Comparison of ENCODE assay signal across 20 mouse cellular contexts in the genomic region with DNA sequence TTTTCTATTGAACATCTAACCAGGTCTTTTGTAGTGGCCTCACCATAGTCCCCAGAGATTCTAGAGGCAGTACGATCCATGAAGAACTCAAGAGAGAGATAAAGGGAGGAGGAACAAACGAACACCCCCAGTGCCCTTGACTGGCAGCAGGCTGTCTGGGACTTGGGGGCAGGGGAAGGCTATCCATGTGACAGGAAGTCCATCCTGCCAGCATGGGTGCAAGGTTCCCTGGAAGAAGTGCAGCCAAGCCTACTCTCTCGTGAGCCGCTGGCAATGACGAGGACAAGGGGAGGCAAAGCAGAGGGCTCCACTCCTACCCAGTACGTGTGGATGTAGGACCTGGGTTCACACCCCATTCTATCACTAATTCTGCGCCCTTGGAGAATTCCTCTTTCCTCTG. TPM values are rescaled to one million over a fixed set of nuclear protein-coding genes. Genes with fewer than 3 reads are reported as not detected.
DNase-seq lines count a peak whose midpoint lies in the region; ATAC-seq and TF ChIP-seq lines count a peak whose summit lies in the region.
"Had no signal": no experiment of that assay in that cellular context is flagged by ENCODE, and none has a peak within 500 bp of the region (broad histone marks: within the 10 kb centered on the region; RNA-seq: fewer than 3 reads in every experiment).

No protein-coding gene starts in this region.

- WGBS in hindbrain, embryonic 10.5 days: 83% methylated on average over 7 of the region's 7 CpGs
- 72% methylated on average over 7 of the region's 7 CpGs for WGBS in hindbrain, postnatal 0 days

- in situ Hi-C loops in ES-E14 (cut with MboI; ENCODE audit: low sequenced_read_pairs in 2 of 2, unreplicated experiment in 2 of 2): no loop called here

- H3K4me2 ChIP-seq in hindbrain, postnatal 0 days (ENCODE audit: low read depth, low read length): no peak overlapping the region
- H3K4me2 ChIP-seq: embryonic facial prominence, embryonic 12.5 days; hindbrain, embryonic 14.5 days; limb, embryonic 15.5 days; midbrain, embryonic 12.5 days; neural tube, embryonic 15.5 days; stomach, embryonic 15.5 days had no signal

- TF ChIP-seq CTCF in hindbrain, postnatal 0 days (IDR thresholded peaks at IDR 0.05; ENCODE audit: low read depth): no peak

- peaks cover 77% of the 10 kb centered on the region for H3K4me1 ChIP-seq in hindbrain, embryonic 10.5 days (replicated peaks)
- H3K4me1 ChIP-seq in hindbrain, postnatal 0 days (ENCODE audit: insufficient read depth, low read length): no peaks in the 10 kb centered on the region
- no peaks in the 10 kb centered on the region for H3K4me1 ChIP-seq in ES-E14 (ENCODE audit: control insufficient read depth in 2 of 2, insufficient read depth in 2 of 2, low read length in 2 of 2, poor library complexity in 1 of 2)

- no peak overlapping the region for H3K4me3 ChIP-seq in hindbrain, embryonic 10.5 days
- no peak overlapping the region for H3K4me3 ChIP-seq in hindbrain, postnatal 0 days (ENCODE audit: low read length)
- no peak overlapping the region for H3K4me3 ChIP-seq in ES-E14 (ENCODE audit: insufficient read depth in 1 of 2, low read depth in 1 of 2, low read length in 2 of 2, poor library complexity in 1 of 2, severe bottlenecking in 1 of 2)
- H3K4me3 ChIP-seq: embryonic facial prominence, embryonic 12.5 days; left cerebral cortex, adult 2 months; limb, embryonic 15.5 days; midbrain, embryonic 12.5 days; neural tube, embryonic 15.5 days; stomach, embryonic 15.5 days had no signal

- 0 out of 2 replicates have a peak overlapping the region, but pooled peaks have one; percentile 30 for H3K27ac ChIP-seq in hindbrain, embryonic 10.5 days
- no peak overlapping the region for H3K27ac ChIP-seq in hindbrain, postnatal 0 days
- H3K27ac ChIP-seq in ES-E14 (ENCODE audit: insufficient read depth, low read depth, low read length, poor library complexity, severe bottlenecking): peak overlapping the region; percentile 1; the same call in 1 of the 2 replicates
- H3K27ac ChIP-seq: hindbrain, embryonic 14.5 days; left cerebral cortex, adult 2 months; limb, embryonic 15.5 days; midbrain, embryonic 12.5 days; neural tube, embryonic 15.5 days; stomach, embryonic 15.5 days had no signal

- DNase-seq in adrenal gland, postnatal 14 days: peak; percentile 66
- no peak for DNase-seq in adrenal gland, adult 2 months
- DNase-seq in hindbrain, embryonic 10.5 days (ENCODE audit: low spot score): no peak
- DNase-seq in hindbrain, postnatal 0 days (ENCODE audit: low spot score): no peak
- DNase-seq in ES-E14 (ENCODE audit: low read depth, low spot score): no peak
- DNase-seq in kidney, postnatal 25 days: peak; percentile 71 to 88
- DNase-seq in right cerebral cortex, adult 2 months (ENCODE audit: low spot score in 2 of 2): no peak
- DNase-seq: cerebellum, adult 2 months; cerebellum, postnatal 25 days; forebrain, postnatal 0 days; gastrocnemius, postnatal 36 days; right cerebral cortex, adult 18-20 months; thymus, postnatal 25 days had no signal

- no peaks in the 10 kb centered on the region for H3K9me3 ChIP-seq in hindbrain, embryonic 10.5 days
- no peaks in the 10 kb centered on the region for H3K9me3 ChIP-seq in hindbrain, postnatal 0 days (ENCODE audit: low read length)
- H3K9me3 ChIP-seq in ES-E14 (ENCODE audit: control insufficient read depth, insufficient read depth, low read depth, low read length): no peaks in the 10 kb centered on the region
- H3K9me3 ChIP-seq: embryonic facial prominence, embryonic 12.5 days; limb, embryonic 15.5 days; midbrain, embryonic 12.5 days; neural tube, embryonic 15.5 days; stomach, embryonic 15.5 days had no signal

- ATAC-seq in hindbrain, postnatal 0 days: no peak
- ATAC-seq: forebrain, postnatal 0 days had no signal

- no peak overlapping the region for H3K9ac ChIP-seq in hindbrain, postnatal 0 days (replicated peaks; ENCODE audit: low read length)
- H3K9ac ChIP-seq in ES-E14 (ENCODE audit: insufficient read depth, low read depth, low read length, poor library complexity, severe bottlenecking): no peak overlapping the region
- H3K9ac ChIP-seq: embryonic facial prominence, embryonic 12.5 days; forebrain, postnatal 0 days; hindbrain, embryonic 14.5 days; limb, embryonic 15.5 days; midbrain, embryonic 12.5 days; neural tube, embryonic 15.5 days; stomach, embryonic 15.5 days had no signal

- 0 out of 2 replicates have a peak, but pooled peaks cover 3% of the 10 kb centered on the region for H3K27me3 ChIP-seq in hindbrain, embryonic 10.5 days (ENCODE audit: insufficient read depth, poor library complexity, severe bottlenecking)
- no peaks in the 10 kb centered on the region for H3K27me3 ChIP-seq in hindbrain, postnatal 0 days (ENCODE audit: insufficient read depth, low read length)
- H3K27me3 ChIP-seq: embryonic facial prominence, embryonic 12.5 days; limb, embryonic 15.5 days; midbrain, embryonic 12.5 days; neural tube, embryonic 15.5 days; stomach, embryonic 15.5 days had no signal

- H3K36me3 ChIP-seq in hindbrain, embryonic 10.5 days: peaks cover 34% of the 10 kb centered on the region
- H3K36me3 ChIP-seq in hindbrain, postnatal 0 days (ENCODE audit: insufficient read depth, low read length): no peaks in the 10 kb centered on the region; the same call in 1 of the 2 replicates
- H3K36me3 ChIP-seq in ES-E14 (ENCODE audit: control insufficient read depth, insufficient read depth, low read length, poor library complexity, severe bottlenecking): peaks cover 23% of the 10 kb centered on the region; the same call in 1 of the 2 replicates
- H3K36me3 ChIP-seq: midbrain, embryonic 12.5 days; stomach, embryonic 15.5 days had no signal

TF ChIP-seq in ES-E14, 5 proteins besides CTCF, POLR2A, EP300 and RAD21:
- TF ChIP-seq ZC3H11A (IDR thresholded peaks at IDR 0.05; ENCODE audit: borderline replicate concordance, low read depth, low read length): no peak
- no peak for TF ChIP-seq CHD2 (IDR thresholded peaks at IDR 0.05; ENCODE audit: low read depth, low read length)
- TF ChIP-seq ZNF384 (IDR thresholded peaks at IDR 0.05; ENCODE audit: low read depth, low read length): no peak
- no peak for TF ChIP-seq HCFC1 (IDR thresholded peaks at IDR 0.05; ENCODE audit: borderline replicate concordance, insufficient read depth, low read length)
- no peak for TF ChIP-seq MAFK (IDR thresholded peaks at IDR 0.05; ENCODE audit: insufficient read depth, low read depth, low read length)

RNA-seq across cellular contexts. Expression of gene Slc25a51, which starts 35.1 kb away (rescaled TPM):
- 449 and 529 TPM in 2 replicates for total RNA-seq in adrenal gland, postnatal 14 days (2021)
- total RNA-seq in adrenal gland, adult 2 months (2021): 100 to 1,000 TPM; 298 to 434 TPM
- polyA plus RNA-seq in adrenal gland, adult 2 months (2012; rRNA removed): 136 and 197 TPM in 2 replicates
- 77.6 and 79.9 TPM in 2 replicates for polyA plus RNA-seq in hindbrain, embryonic 10.5 days (2016; fragmentation: Nextera tagmentation; extraction: Ambion mirVana)
- total RNA-seq in hindbrain, postnatal 0 days (2014; rRNA removed): 137 and 142 TPM in 2 replicates
- 60.6 and 64.3 TPM in 2 replicates for polyA plus RNA-seq in hindbrain, postnatal 0 days (2015; fragmentation: Nextera tagmentation; extraction: Ambion mirVana)
- total RNA-seq in ES-E14 (2012; rRNA removed): 30.7 and 38.1 TPM in 2 replicates

Comparison
In these comparisons a context has a peak if more than half of its experiments do, and no peak if none do; other contexts are left out.
1. DNase-seq: peak in adrenal gland, postnatal 14 days (single experiment) and kidney, postnatal 25 days (2 of 2); none in adrenal gland, adult 2 months (single experiment), hindbrain, embryonic 10.5 days (single experiment), hindbrain, postnatal 0 days (single experiment), ES-E14 (single experiment) and right cerebral cortex, adult 2 months (0 of 2).